Mouse (Mus musculus) myocyte (in vitro differentiated cells): Measurements from ENCODE around the gene Fbf1. TPM values are rescaled to one million over a fixed set of nuclear protein-coding genes. Genes with fewer than 3 reads are reported as not detected.
"Not testable (repeated sequence)": the region's sequence is repeated elsewhere in the genome, so short reads cannot be mapped to it uniquely, and the experiment has no call there.

Experiments
- H3K27me3 ChIP-seq: one replicate; pipeline ENCODE4 v1.6.1; 2011; ENCODE audit not compliant: control insufficient read depth, insufficient read depth, insufficient read length
- H3K36me3 ChIP-seq: one replicate; pipeline ENCODE4 v1.6.1; 2011; ENCODE audit not compliant: control insufficient read depth, insufficient read depth
- H3K4me2 ChIP-seq: one replicate; pipeline ENCODE4 v1.6.1; 2011; ENCODE audit warnings: low read depth, control low read depth
- H3K4me3 ChIP-seq: one replicate; pipeline ENCODE4 v1.5.1; 2011; ENCODE audit warnings: mild to moderate bottlenecking, control low read depth, moderate library complexity
- H3K79me2 ChIP-seq: one replicate; pipeline ENCODE4 v1.6.1; 2011; ENCODE audit not compliant: control insufficient read depth, insufficient read depth
- H3ac ChIP-seq: one replicate; pipeline ENCODE4 v1.6.1; 2011; ENCODE audit not compliant: control insufficient read depth, insufficient read length
- MYOG ChIP-seq, 3 experiments: IDR thresholded peaks; one replicate each; pipeline ENCODE4 v1.6.1; 2011; ENCODE audit warnings: control low read depth in 2 of 3, low read depth in 2 of 3, mild to moderate bottlenecking in 2 of 3; ENCODE audit not compliant: insufficient read length in 2 of 3, control insufficient read depth in 1 of 3, insufficient read depth in 1 of 3
- POLR2AphosphoS2 ChIP-seq: IDR thresholded peaks from one replicate; pipeline ENCODE4 v1.6.1; 2011; ENCODE audit warnings: low read depth, control low read depth; ENCODE audit not compliant: insufficient read length
- USF1 ChIP-seq: IDR thresholded peaks from one replicate; pipeline ENCODE4 v1.6.1; 2011; ENCODE audit warnings: low read depth, mild to moderate bottlenecking, control low read depth, moderate library complexity
- polyA plus RNA-seq: library from polyadenylated mRNA; unstranded; fragments of >200 nt; fragmentation: generic; extraction: Trizol; gene quantifications from one replicate; pipeline ENCODE4 v1.2.1, GENCODE M21; 2012; ENCODE audit warnings: missing spikeins

The Fbf1 gene
- polyA plus RNA-seq, 1 experiment = 41.7 TPM

- Histone ChIP-seq H3ac (no peak overlapping the region), H3K27me3 (no peaks in the 10 kb centered on the region), H3K79me2 (no peaks in the 10 kb centered on the region), H3K4me3 (no peak overlapping the region), H3K4me2 (no peak overlapping the region), H3K36me3 (no peaks in the 10 kb centered on the region)
- TF ChIP-seq POLR2AphosphoS2 (no peak), USF1 (no peak), MYOG (IDR thresholded peaks at IDR 0.05; ENCODE audit: control insufficient read depth in 1 of 3, insufficient read depth in 1 of 3, insufficient read length in 2 of 3, low read depth in 2 of 3) (no peak)
Measured at GRCm38 (mm10) chr11:116093771-116094565, 74.0 kb downstream of the Fbf1 start.

- H3K4me3 ChIP-seq, H3K36me3 ChIP-seq, H3K4me2 ChIP-seq, H3ac ChIP-seq, H3K79me2 ChIP-seq, H3K27me3 ChIP-seq: not testable (repeated sequence)
Measured at GRCm38 (mm10) chr11:116092959-116093358, 75.0 kb downstream of the Fbf1 start.

Other genes starting within 250 kb of the Fbf1 start
- 84.9 TPM for gene Sap30bp, start 234.9 kb downstream of the Fbf1 start, polyA plus RNA-seq
- gene Recql5, start 234.7 kb downstream of the Fbf1 start, polyA plus RNA-seq = 13.1 TPM
- gene Itgb4, start 193.5 kb downstream of the Fbf1 start, polyA plus RNA-seq = 1.2 TPM
- gene Galk1, start 155.4 kb downstream of the Fbf1 start, polyA plus RNA-seq = 172 TPM
- 502 TPM for gene H3f3b, start 140.2 kb downstream of the Fbf1 start, polyA plus RNA-seq
- 15.3 TPM for gene Unk, start 137.8 kb downstream of the Fbf1 start, polyA plus RNA-seq
- 9.1 TPM for gene Unc13d, start 90.2 kb downstream of the Fbf1 start, polyA plus RNA-seq
- 156 TPM for gene Wbp2, start 81.2 kb downstream of the Fbf1 start, polyA plus RNA-seq
- 101 TPM for gene Trim47, start 41.0 kb downstream of the Fbf1 start, polyA plus RNA-seq
- gene Trim65, start 37.0 kb downstream of the Fbf1 start, polyA plus RNA-seq = 1.9 TPM
- gene Mrpl38, start 29.3 kb downstream of the Fbf1 start, polyA plus RNA-seq = 141 TPM
- 61.4 TPM for gene Ten1, start 30.7 kb upstream of the Fbf1 start, polyA plus RNA-seq
- 36.4 TPM for gene Acox1, start 30.9 kb upstream of the Fbf1 start, polyA plus RNA-seq
- gene Evpl, start 69.9 kb upstream of the Fbf1 start, polyA plus RNA-seq = 0.14 TPM
- 83.0 TPM for gene Srp68, start 106.1 kb upstream of the Fbf1 start, polyA plus RNA-seq
- gene Galr2, start 112.8 kb upstream of the Fbf1 start, polyA plus RNA-seq = 1.5 TPM
- gene Exoc7, start 139.1 kb upstream of the Fbf1 start, polyA plus RNA-seq = 55.0 TPM
- 0.08 TPM for gene Foxj1, start 167.2 kb upstream of the Fbf1 start, polyA plus RNA-seq
- gene Rnf157, start 244.9 kb upstream of the Fbf1 start, polyA plus RNA-seq = 15.2 TPM